Mouse (Mus musculus): ENCODE data around the gene Trip4. TPM values are rescaled to one million over a fixed set of nuclear protein-coding genes. Genes with fewer than 3 reads are reported as not detected.
"Not testable (repeated sequence)": the region's sequence is repeated elsewhere in the genome, so short reads cannot be mapped to it uniquely, and the experiment has no call there.

Trip4 gene
- total RNA-seq, 2 experiments from 2014 or later = 15.3 to 16.5 TPM

GRCm38 (mm10) chr9:65793506-65793905 is 115.1 kb downstream of the Trip4 start:
- DNase-seq = no peak

DNA sequence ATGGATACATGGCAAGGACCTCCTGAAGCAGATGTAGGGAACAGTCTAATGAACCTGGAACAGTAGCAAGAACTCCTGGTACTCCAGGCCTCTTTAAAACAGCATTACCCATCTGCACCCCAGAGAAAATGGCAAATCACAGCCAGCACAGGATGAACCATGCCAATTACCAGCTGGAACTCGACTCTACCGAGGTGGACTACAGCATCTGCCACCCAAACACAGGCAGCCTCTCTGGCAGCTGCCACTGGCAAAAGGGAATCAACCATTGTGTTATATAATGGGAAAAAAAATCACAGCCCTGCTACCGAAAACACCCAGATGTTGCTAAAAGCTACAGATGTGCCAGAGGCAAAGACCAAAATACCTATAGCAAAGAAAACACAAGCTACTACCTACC is 115.5 kb downstream of the Trip4 start:
- DNase-seq = no peak

DNA sequence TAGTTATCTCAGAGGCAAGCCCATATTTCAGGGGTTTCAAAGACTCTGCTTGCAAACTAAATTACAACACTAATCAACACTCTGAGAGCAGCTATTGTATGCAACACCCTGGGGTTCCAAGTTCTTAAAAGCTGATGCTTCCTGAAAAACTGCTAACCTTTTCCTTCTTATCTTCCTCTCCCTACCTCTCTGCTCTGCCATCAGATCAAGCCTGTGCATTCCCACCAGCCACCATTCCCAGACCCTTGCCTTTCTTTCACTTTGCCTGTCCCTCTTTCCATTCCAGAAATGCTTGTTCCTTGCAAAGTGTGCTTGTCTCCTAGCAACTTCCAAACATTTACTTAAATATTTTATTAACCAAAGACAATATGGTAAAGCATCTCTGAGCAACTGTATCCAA is 116.7 kb downstream of the Trip4 start:
- DNase-seq = no peak

- no peak for DNase-seq
Measured at GRCm38 (mm10) chr9:65791106-65791505, 117.5 kb downstream of the Trip4 start.

GRCm38 (mm10) chr9:65789788-65790187 is 118.8 kb downstream of the Trip4 start:
- no peak for DNase-seq

- no peak for DNase-seq
Measured at GRCm38 (mm10) chr9:65788556-65788955, 120.0 kb downstream of the Trip4 start.

DNA sequence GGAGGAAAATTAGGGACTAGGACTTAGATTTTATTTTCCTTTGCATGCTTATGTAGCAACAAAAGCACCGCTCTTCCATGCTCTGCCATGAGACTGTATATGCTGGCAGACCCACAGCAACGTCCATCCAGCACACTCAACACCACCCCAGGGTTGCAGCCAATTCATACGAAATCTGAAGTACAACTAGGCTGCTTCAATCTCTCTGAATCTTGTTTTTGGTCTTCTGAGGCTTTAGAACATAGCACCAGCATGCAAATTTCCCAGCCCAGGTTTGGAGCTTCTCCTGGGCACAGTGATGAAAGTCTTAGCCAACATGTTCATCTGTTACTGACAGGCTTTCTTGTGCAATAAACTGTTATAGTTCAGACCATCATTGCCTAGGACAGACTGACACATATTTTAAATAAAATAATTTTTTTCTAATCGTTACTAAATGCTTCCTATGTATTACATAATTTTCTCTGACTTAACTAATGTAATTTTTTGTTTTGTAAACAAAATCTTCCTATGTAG is 120.7 kb downstream of the Trip4 start:
- no peak for DNase-seq

- peak; percentile 58 to 62 for DNase-seq
Measured at GRCm38 (mm10) chr9:65786885-65787787, 121.5 kb downstream of the Trip4 start.

GRCm38 (mm10) chr9:65785772-65786368 is 122.7 kb downstream of the Trip4 start:
- no peak for DNase-seq

- DNase-seq = not testable (repeated sequence)
Measured at GRCm38 (mm10) chr9:65779619-65780018, 129.0 kb downstream of the Trip4 start.

Other genes with a start within 250 kb of the Trip4 start
- 100 to 1,000 TPM; 201 to 238 TPM for gene Oaz2, start 240.8 kb downstream of the Trip4 start, total RNA-seq (2021)
- gene Zfp609, start 81.2 kb downstream of the Trip4 start, total RNA-seq (2021) = 10 to 100 TPM; 19.2 to 22.4 TPM
- under 1 TPM; 0.47 to 0.57 TPM for gene Pclaf, start 18.6 kb downstream of the Trip4 start, total RNA-seq (2021)
- gene Csnk1g1, start 130 bp upstream of the Trip4 start, total RNA-seq (2021) = 1 to 10 TPM; 8.5 to 8.8 TPM
- gene Ppib, start 151.4 kb upstream of the Trip4 start, total RNA-seq (2021) = 100 to 1,000 TPM; 102 to 105 TPM
- gene Snx22, start 160.9 kb upstream of the Trip4 start, total RNA-seq (2021) = under 1 TPM; 0.46 to 0.50 TPM
- gene Snx1, start 217.8 kb upstream of the Trip4 start, total RNA-seq (2021) = 10 to 100 TPM; 27.3 to 27.8 TPM
- gene Ciao2a, start 217.8 kb upstream of the Trip4 start, total RNA-seq (2021) = 10 to 100 TPM; 68.7 to 71.3 TPM
- 1 to 10 TPM; 4.0 to 4.9 TPM for gene Dapk2, start 249.4 kb upstream of the Trip4 start, total RNA-seq (2021)

Data from heart, adult 18-20 months (tissue).